Mouse (Mus musculus): ENCODE results near the gene Psmb6. TPM values are rescaled to one million over a fixed set of nuclear protein-coding genes. Genes with fewer than 3 reads are reported as not detected.

Gene Psmb6
- 100 to 1,000 TPM; 264 to 266 TPM for total RNA-seq (2021)

- DNase-seq: peak; percentile 95 to 96
- intact Hi-C loops (cut with DNase I): no loop called here
These were observed at the start of gene Psmb6 for GRCm38 (mm10) chr11:70525184-70525678. Gene Psmb6 (plus strand): TSS chr11:70525367.

GRCm38 (mm10) chr11:70485498-70485897 lies 39.7 kb upstream of the Psmb6 start:
- DNase-seq: no peak
- intact Hi-C loops (cut with DNase I): no loop called here

GRCm38 (mm10) chr11:70487816-70488215 lies 37.4 kb upstream of the Psmb6 start:
- intact Hi-C loops (cut with DNase I): no loop called here
- DNase-seq: peak; percentile 57 to 66

GRCm38 (mm10) chr11:70489138-70489537 lies 36.0 kb upstream of the Psmb6 start:
- intact Hi-C loops (cut with DNase I): no loop called here
- peak in 1 of 2 experiments; percentile 33 for DNase-seq

- no peak for DNase-seq
- intact Hi-C loops (cut with DNase I): no loop called here
These were observed 35.5 kb upstream of the Psmb6 start for GRCm38 (mm10) chr11:70489684-70490083.

GRCm38 (mm10) chr11:70499566-70500475 lies 25.3 kb upstream of the Psmb6 start:
- intact Hi-C loops (cut with DNase I): no loop called here
- no peak for DNase-seq

GRCm38 (mm10) chr11:70500476-70500812 lies 24.7 kb upstream of the Psmb6 start:
- DNase-seq: no peak
- intact Hi-C loops (cut with DNase I): no loop called here

- DNase-seq: no peak
- intact Hi-C loops (cut with DNase I): no loop called here
These were observed 23.1 kb upstream of the Psmb6 start for GRCm38 (mm10) chr11:70502018-70502417.

GRCm38 (mm10) chr11:70504970-70505369 lies 20.2 kb upstream of the Psmb6 start, which contains the start of gene Tm4sf5:
Gene Tm4sf5 (plus strand): TSS chr11:70505244.
- DNase-seq: no peak
- intact Hi-C loops (cut with DNase I): no loop called here

DNA sequence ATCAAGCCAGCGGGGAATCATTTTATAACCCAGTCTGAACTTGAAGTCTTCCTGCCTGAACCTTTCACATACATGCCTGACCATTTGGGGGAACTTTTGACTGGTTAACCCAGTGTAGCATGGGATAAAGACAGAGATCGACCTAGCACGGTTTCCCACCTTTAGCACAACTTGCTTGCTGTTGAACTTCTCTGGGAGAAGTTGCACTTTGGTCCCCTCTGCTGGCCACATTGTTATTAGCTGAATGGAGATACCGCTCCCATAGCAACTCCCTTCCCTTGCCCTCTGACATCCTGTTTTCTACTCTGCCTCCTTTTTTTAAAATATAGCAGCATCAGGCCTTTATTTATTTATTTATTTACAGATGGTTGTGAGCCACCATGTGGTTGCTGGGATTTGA lies 18.8 kb upstream of the Psmb6 start:
- peak; percentile 87 to 91 for DNase-seq
- intact Hi-C loops (cut with DNase I): loop anchor here (1.0 to 2.0 kb wide), 2 partner anchors 54 to 92 kb away; no protein-coding TSS in a partner anchor

DNA sequence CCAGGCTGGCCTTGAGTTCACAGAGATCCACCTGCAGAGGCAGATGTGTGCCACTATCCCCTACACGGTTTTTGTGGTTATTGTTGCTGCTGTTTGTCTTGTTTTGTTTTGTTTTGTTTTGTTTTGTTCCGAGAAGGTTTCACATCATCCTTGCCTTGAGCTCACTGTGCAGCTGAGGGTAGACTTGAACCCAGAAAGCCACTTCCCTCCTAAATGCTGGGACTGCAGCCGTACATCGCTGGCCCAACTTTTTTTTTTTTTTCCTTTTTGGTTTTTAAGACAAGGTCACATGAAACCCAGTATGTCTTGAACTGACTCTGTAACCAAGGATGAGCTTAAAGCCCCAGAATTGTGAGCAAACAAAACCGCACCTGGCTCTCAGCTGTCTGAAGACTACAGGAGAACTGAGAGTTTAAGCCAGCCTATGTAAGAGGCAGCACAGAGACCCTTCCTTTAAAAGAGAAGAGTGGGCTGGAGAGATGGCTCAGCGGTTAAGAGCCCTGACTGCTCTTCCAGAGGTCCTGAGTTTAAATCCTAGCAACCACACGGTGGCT lies 18.1 kb upstream of the Psmb6 start:
- DNase-seq: no peak
- intact Hi-C loops (cut with DNase I): loop anchor here (1.0 to 2.0 kb wide), 3 partner anchors 55 to 92 kb away; partner anchors contain the start of gene Arrb2

DNA sequence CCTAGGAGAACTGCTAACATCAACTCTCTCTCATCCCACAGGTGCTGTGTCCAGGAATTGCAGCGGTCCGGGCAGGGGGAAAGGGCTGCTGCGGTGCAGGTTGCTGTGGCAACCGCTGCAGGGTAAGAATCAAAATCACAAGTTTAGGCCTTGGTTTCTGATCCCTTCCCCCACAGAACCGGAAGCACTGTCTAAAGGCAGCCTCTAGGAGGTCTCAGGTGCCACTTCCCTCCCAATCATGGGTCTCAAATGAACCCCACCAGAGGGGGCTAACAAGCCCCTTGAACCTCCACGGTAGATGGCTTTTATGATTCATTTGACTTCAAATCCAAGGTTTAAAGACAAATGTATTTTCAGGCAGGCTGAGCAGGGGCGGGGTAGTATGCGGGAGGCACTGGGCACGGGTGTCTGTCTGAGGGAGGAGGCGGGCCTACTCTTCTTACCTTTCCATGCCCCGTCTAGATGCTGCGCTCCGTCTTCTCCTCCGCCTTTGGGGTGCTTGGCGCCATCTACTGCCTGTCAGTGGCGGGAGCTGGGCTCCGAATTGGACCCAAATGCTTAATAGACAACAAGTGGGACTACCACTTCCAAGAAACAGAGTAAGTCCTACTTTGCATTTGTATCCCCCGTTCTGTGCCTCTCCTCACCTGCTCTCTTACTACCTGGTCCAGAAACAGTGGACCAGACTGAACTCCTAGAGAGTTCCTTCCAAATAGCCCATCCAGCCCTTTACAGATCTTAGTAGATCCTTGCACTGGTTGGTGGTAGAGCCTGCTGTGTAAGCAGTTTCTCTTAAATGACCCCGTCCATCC lies 15.2 kb upstream of the Psmb6 start:
- peak in 1 of 2 experiments; percentile 41 for DNase-seq
- intact Hi-C loops (cut with DNase I): no loop called here

DNA sequence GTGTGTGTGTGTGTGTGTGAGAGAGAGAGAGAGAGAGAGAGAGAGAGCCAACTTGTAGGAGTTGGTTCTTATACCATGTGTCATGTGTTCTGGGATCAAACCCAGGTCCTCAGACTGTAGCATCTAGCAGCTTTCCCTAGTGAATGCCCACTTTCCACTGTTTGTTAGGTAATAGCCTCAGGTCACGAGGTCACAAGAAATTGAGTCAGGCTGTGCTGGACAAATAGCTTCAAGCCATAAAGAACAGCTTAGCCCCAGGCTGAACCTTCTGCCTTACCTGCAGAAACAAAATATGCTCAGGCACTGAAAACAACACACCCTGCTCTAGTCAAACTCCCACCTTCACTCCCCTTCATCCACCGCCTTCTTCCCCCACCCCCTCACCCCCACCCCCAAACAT lies 13.9 kb upstream of the Psmb6 start:
- no peak for DNase-seq
- intact Hi-C loops (cut with DNase I): no loop called here

DNA sequence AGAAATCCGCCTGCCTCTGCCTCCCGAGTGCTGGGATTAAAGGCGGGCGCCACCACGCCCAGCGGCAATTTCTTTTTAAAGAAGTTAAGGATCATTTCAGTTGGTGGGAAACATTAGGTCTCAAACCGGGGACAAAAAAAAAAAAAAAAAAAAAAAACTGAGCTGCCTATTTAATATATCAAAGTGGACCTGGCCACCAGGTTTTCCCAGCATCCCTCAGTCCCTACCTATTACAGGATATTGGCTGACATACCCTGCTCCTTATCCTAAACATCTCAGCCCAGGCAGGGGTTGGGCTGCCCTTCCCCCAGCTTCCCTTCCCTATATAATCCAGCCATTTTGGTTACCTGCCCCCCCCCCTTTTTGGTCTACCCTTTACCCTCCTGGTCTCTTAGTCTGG lies 13.3 kb upstream of the Psmb6 start:
- intact Hi-C loops (cut with DNase I): no loop called here
- no peak for DNase-seq

GRCm38 (mm10) chr11:70512709-70513342 lies 12.3 kb upstream of the Psmb6 start:
- intact Hi-C loops (cut with DNase I): no loop called here
- no peak for DNase-seq

- intact Hi-C loops (cut with DNase I): no loop called here
- peak; percentile 47 to 61 for DNase-seq
These were observed 11.6 kb upstream of the Psmb6 start for GRCm38 (mm10) chr11:70513520-70513919.

DNA sequence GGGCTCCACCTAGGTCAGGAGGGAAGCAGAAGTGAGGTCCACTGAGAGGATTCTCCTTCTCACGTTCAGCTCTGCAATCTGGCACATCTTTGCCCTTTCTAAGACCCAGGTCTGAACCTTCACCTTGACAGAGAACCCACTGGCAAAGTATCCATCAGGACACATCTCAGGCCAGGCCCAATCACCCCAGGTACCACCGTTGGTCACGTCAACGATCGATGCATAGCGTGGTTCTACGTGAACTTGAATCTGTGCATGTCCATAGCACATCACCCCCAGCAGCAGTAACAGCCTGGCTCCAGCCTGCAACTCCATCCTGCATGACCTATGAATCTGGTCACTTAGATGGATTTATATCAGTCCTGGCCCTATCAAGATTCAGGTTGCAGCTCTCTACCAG lies 10.9 kb upstream of the Psmb6 start, which contains the start of gene Vmo1:
Gene Vmo1 (minus strand): TSS at position 329 of the 400 bp plus-strand sequence.
- no peak for DNase-seq
- intact Hi-C loops (cut with DNase I): no loop called here

DNA sequence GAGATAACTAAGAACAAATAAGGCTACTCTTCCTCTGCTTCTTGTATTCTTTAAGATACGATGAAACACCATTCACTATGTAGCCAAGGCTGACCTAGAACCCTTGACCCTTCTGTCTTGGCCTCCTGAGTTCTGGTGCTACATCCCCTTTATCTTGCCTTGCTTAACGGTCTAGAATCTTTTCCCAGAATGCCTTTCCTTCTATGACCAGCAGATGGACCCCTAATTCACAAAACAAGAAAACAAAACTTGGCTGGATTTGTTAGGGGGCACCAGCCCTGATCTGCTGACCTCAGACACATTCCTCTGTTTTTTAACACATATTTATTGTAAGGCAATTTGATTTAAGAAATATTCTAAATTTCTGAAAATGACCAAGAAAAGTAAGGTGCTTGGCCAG lies 8.8 kb upstream of the Psmb6 start:
- peak; percentile 47 to 69 for DNase-seq
- intact Hi-C loops (cut with DNase I): loop anchor here (1.0 to 2.0 kb wide), 2 partner anchors 89 to 238 kb away; no protein-coding TSS in a partner anchor

- intact Hi-C loops (cut with DNase I): no loop called here
- DNase-seq: no peak
These were observed 6.7 kb upstream of the Psmb6 start for GRCm38 (mm10) chr11:70518436-70518835.

DNA sequence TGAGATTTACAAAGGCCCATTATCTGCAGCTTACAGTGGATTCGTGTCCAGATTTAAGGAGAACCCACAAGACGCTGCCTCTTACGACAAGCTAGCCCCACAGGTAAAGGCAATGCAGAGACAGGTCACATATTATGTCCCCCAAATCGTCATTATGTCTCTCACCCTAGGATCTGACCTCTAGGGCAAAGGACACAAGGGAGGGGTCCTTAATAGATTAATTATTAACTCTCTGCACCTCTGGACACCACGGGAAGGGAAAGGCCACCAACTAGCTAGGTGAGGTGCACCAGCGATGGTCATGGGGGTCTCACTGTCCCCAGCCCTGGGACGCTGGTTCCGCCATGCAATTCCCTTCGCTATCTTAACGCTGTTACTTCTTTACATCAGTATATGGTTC lies 6.2 kb upstream of the Psmb6 start, which contains the start of gene Gltpd2:
Gene Gltpd2 (plus strand): TSS at position 274 of the 400 bp plus-strand sequence.
- intact Hi-C loops (cut with DNase I): no loop called here
- no peak for DNase-seq

Data from heart, postnatal 10 days (tissue).